Mouse (Mus musculus) brain, embryonic 14.5 days (tissue): ENCODE data around the gene Ctsh. TPM values are rescaled to one million over a fixed set of nuclear protein-coding genes. Genes with fewer than 3 reads are reported as not detected.
"Not testable (repeated sequence)": the region's sequence is repeated elsewhere in the genome, so short reads cannot be mapped to it uniquely, and the experiment has no call there.

Experiments
- DNase-seq: peaks from one replicate; pipeline ENCODE4 v3.0.0-alpha.2; 2011; ENCODE audit warnings: low read depth
- CTCF ChIP-seq: fragments of 200-500 bp; IDR thresholded peaks from 2 replicates; pipeline ENCODE4 v1.5.1; 2012; ENCODE audit warnings: inconsistent platforms, mild to moderate bottlenecking, moderate library complexity, borderline replicate concordance; ENCODE audit not compliant: insufficient read depth, insufficient read length; ENCODE audit errors: extremely low read depth
- POLR2A ChIP-seq: fragments of 200-500 bp; IDR thresholded peaks from 2 replicates; pipeline ENCODE4 v1.6.1; 2012; ENCODE audit warnings: mild to moderate bottlenecking, inconsistent platforms, borderline replicate concordance; ENCODE audit not compliant: poor library complexity, insufficient read depth, insufficient read length, severe bottlenecking; ENCODE audit errors: extremely low read depth
- polyA plus RNA-seq: library from polyadenylated mRNA; depleted of rRNA; stranded (reverse); fragments of >200 nt; gene quantifications from 2 replicates; pipeline ENCODE4 v1.2.3, GENCODE M21; 2012

Gene Ctsh
- polyA plus RNA-seq, 1 experiment = 7.4 TPM

- no peak for TF ChIP-seq CTCF
- TF ChIP-seq POLR2A = no peak
Observed at GRCm38 (mm10) chr9:90036313-90036712, 17.6 kb upstream of the Ctsh start.

GRCm38 (mm10) chr9:90038535-90038934, 15.4 kb upstream of the Ctsh start:
- DNase-seq = no peak
- TF ChIP-seq POLR2A (no peak), CTCF (no peak)

More at GRCm38 (mm10) chr9:90036313-90036712, 17.6 kb upstream of the Ctsh start:
- DNase-seq = no peak

- no peak for TF ChIP-seq CTCF
- TF ChIP-seq POLR2A = no peak
- DNase-seq = no peak
Observed at GRCm38 (mm10) chr9:90040916-90041315, 13.0 kb upstream of the Ctsh start.

- TF ChIP-seq CTCF (no peak), POLR2A (no peak)
- no peak for DNase-seq
Observed at GRCm38 (mm10) chr9:90041556-90041955, 12.4 kb upstream of the Ctsh start.

GRCm38 (mm10) chr9:90042906-90043305, 11.0 kb upstream of the Ctsh start:
- DNase-seq = not testable (repeated sequence)

- TF ChIP-seq POLR2A (no peak), CTCF (no peak)
- DNase-seq = no peak
Observed at GRCm38 (mm10) chr9:90045191-90045590, 8.8 kb upstream of the Ctsh start.

- no peak for TF ChIP-seq POLR2A
- peak; percentile 18 for DNase-seq
Observed at GRCm38 (mm10) chr9:90047937-90048627, 5.9 kb upstream of the Ctsh start.

- DNase-seq = peak; percentile 47
Observed at GRCm38 (mm10) chr9:90054371-90055145, 606 bp downstream of the Ctsh start.

GRCm38 (mm10) chr9:90055409-90055808, 1.5 kb downstream of the Ctsh start:
- DNase-seq = peak; percentile 7
- TF ChIP-seq POLR2A (no peak), CTCF (no peak)

More at GRCm38 (mm10) chr9:90054371-90055145, 606 bp downstream of the Ctsh start:
- TF ChIP-seq POLR2A = no peak
- TF ChIP-seq CTCF = peak; percentile 20; the same call in 1 of the 2 replicates

- no peak for TF ChIP-seq POLR2A
- no peak for TF ChIP-seq CTCF
- DNase-seq = no peak
Observed at GRCm38 (mm10) chr9:90055911-90056310, 2.0 kb downstream of the Ctsh start.

- TF ChIP-seq CTCF = no peak
- TF ChIP-seq POLR2A = no peak
- no peak for DNase-seq
Observed at GRCm38 (mm10) chr9:90056716-90057115, 2.8 kb downstream of the Ctsh start.
